Comparison of ENCODE assay signal across 7 mouse cellular contexts in genomic region chr3:69721814-69722186, GRCm38 (mm10). TPM values are rescaled to one million over a fixed set of nuclear protein-coding genes. Genes with fewer than 3 reads are reported as not detected.
A peak's percentile ranks its signal among the peaks of the same experiment; 100 is the strongest.
DNase-seq lines count a peak whose midpoint lies in the region; ATAC-seq lines count a peak whose summit lies in the region.

TSS of gene Nmd3 (plus strand) at chr3:69721985.

- H3K9me3 ChIP-seq in intestine, embryonic 15.5 days = no peaks in the 10 kb centered on the region
- H3K9me3 ChIP-seq in midbrain, embryonic 10.5 days (replicated peaks) = no peaks in the 10 kb centered on the region

- ATAC-seq in intestine, embryonic 15.5 days = peak; percentile 98

- H3K27me3 ChIP-seq in intestine, embryonic 15.5 days (replicated peaks) = no peaks in the 10 kb centered on the region
- H3K27me3 ChIP-seq in midbrain, embryonic 10.5 days (ENCODE audit: low read depth, poor library complexity, severe bottlenecking) = no peaks in the 10 kb centered on the region

- H3K4me3 ChIP-seq in intestine, embryonic 15.5 days (replicated peaks) = peak within 1 kb of the TSS; percentile 96
- peak within 1 kb of the TSS; percentile 95 for H3K4me3 ChIP-seq in midbrain, embryonic 10.5 days

- peak within 1 kb of the TSS; percentile 91 for H3K27ac ChIP-seq in intestine, embryonic 15.5 days
- peak within 1 kb of the TSS; percentile 97 for H3K27ac ChIP-seq in midbrain, embryonic 10.5 days (replicated peaks)

- peak; percentile 93 for DNase-seq in adrenal gland, adult 2 months
- peak; percentile 96 for DNase-seq in embryo, embryonic 11.5 days (ENCODE audit: low read depth, low spot score)
- peak; percentile 77 to 90 for DNase-seq in gastrocnemius, postnatal 36 days
- peak; percentile 85 to 91 for DNase-seq in left cerebral cortex, postnatal 25 days (ENCODE audit: low spot score in 2 of 2)
- DNase-seq in midbrain, embryonic 10.5 days (ENCODE audit: low spot score) = peak; percentile 94
- DNase-seq in right cerebral cortex, postnatal 4 days = peak; percentile 88

- H3K9ac ChIP-seq in intestine, embryonic 15.5 days = peak within 1 kb of the TSS; percentile 93

- peaks cover 8% of the 10 kb centered on the region for H3K4me1 ChIP-seq in intestine, embryonic 15.5 days (replicated peaks)
- H3K4me1 ChIP-seq in midbrain, embryonic 10.5 days = peaks cover 18% of the 10 kb centered on the region

- H3K36me3 ChIP-seq in intestine, embryonic 15.5 days = no peaks in the 10 kb centered on the region
- peaks cover 19% of the 10 kb centered on the region for H3K36me3 ChIP-seq in midbrain, embryonic 10.5 days

- H3K4me2 ChIP-seq in intestine, embryonic 15.5 days (replicated peaks) = peak within 1 kb of the TSS; percentile 78

- under 1% methylated on average over 33 of the region's 33 CpGs for WGBS in intestine, embryonic 15.5 days
- WGBS in midbrain, embryonic 10.5 days = under 1% methylated on average over 33 of the region's 33 CpGs

- intact Hi-C loops in gastrocnemius, postnatal 36 days (cut with DNase I) = no loop called here
- intact Hi-C loops in left cerebral cortex, postnatal 25 days (cut with DNase I) = loop anchor here (5.0 kb wide), 1 partner anchor 224 kb away; no protein-coding TSS in a partner anchor

RNA-seq across cellular contexts. Expression of gene Nmd3, which starts in this region (rescaled TPM):
- total RNA-seq in adrenal gland, adult 2 months (2021) = 10 to 100 TPM; 72.7 to 97.9 TPM
- polyA plus RNA-seq in adrenal gland, adult 2 months (2012; rRNA removed) = 40.4 and 88.1 TPM in 2 replicates
- total RNA-seq in gastrocnemius, postnatal 36 days (2021) = 10 to 100 TPM; 23.7 to 31.6 TPM
- 139 and 146 TPM in 2 replicates for polyA plus RNA-seq in intestine, embryonic 15.5 days (2015; fragmentation: Nextera tagmentation; extraction: Ambion mirVana)
- total RNA-seq in left cerebral cortex, postnatal 25 days (2021) = 10 to 100 TPM; 51.5 to 52.2 TPM
- polyA plus RNA-seq in midbrain, embryonic 10.5 days (2016; fragmentation: Nextera tagmentation; extraction: Ambion mirVana) = 147 and 156 TPM in 2 replicates

Comparison
In these comparisons a context has a peak if more than half of its experiments do, and no peak if none do; other contexts are left out.
1. Peak in every context shown above with its lines: DNase-seq, ATAC-seq, H3K4me3 ChIP-seq and H3K27ac ChIP-seq.